Mouse (Mus musculus) CH12.LX (cell line): ENCODE results near the gene Dnah17. TPM values are rescaled to one million over a fixed set of nuclear protein-coding genes. Genes with fewer than 3 reads are reported as not detected.

ENCODE experiments used
- DNase-seq: peaks from one replicate; pipeline ENCODE4 v3.0.0-alpha.2; 2013; ENCODE audit errors: extremely low read depth
- H3K27ac ChIP-seq: 2 replicates; pipeline ENCODE4 v1.5.1; 2012; ENCODE audit warnings: low read depth, mild to moderate bottlenecking, control low read depth, moderate library complexity; ENCODE audit not compliant: insufficient read depth
- H3K27me3 ChIP-seq: replicated peaks from 2 replicates; pipeline ENCODE3; 2012; ENCODE audit warnings: inconsistent platforms
- H3K36me3 ChIP-seq, 2 experiments: replicated peaks in 1 of 2; 2 replicates each; pipeline versions ENCODE3 to v1.6.1; 2012; ENCODE audit warnings: inconsistent platforms in 1 of 2, low read length in 1 of 2, mild to moderate bottlenecking in 1 of 2, mixed read lengths in 1 of 2, moderate library complexity in 1 of 2; ENCODE audit not compliant: control insufficient read depth in 1 of 2, insufficient read depth in 1 of 2
- H3K4me1 ChIP-seq, 2 experiments: 2 replicates each; pipeline ENCODE4 v1.6.1; 2012; ENCODE audit warnings: inconsistent platforms in 1 of 2, moderate library complexity in 1 of 2; ENCODE audit not compliant: insufficient read depth in 2 of 2, control insufficient read depth in 1 of 2
- H3K4me2 ChIP-seq: 2 replicates; pipeline ENCODE4 v1.6.1; 2012; ENCODE audit warnings: low read depth, mild to moderate bottlenecking, control low read depth; ENCODE audit not compliant: poor library complexity, insufficient read depth, severe bottlenecking
- H3K4me3 ChIP-seq, 3 experiments: fragments of 150-350 bp in 1 of 3; sonication (generic) in 1 of 3; replicated peaks in 1 of 3; 2 replicates each; pipeline versions ENCODE3 to v1.5.1; 2011 to 2012; ENCODE audit warnings: low read depth in 2 of 3, low read length in 2 of 3, mild to moderate bottlenecking in 2 of 3, moderate library complexity in 2 of 3, control low read depth in 1 of 3, improper control_type of control experiment in 1 of 3, inconsistent platforms in 1 of 3, mixed read lengths in 1 of 3; ENCODE audit not compliant: poor library complexity in 1 of 3
- H3K79me2 ChIP-seq: replicated peaks from 2 replicates; pipeline ENCODE4 v1.6.1; 2012; ENCODE audit warnings: mild to moderate bottlenecking, moderate library complexity; ENCODE audit not compliant: control insufficient read depth, poor library complexity, insufficient read depth, severe bottlenecking; ENCODE audit errors: extremely low read depth
- H3K9ac ChIP-seq: 2 replicates; pipeline ENCODE4 v1.6.1; 2012; ENCODE audit warnings: low read depth, mild to moderate bottlenecking, control low read depth, moderate library complexity; ENCODE audit not compliant: insufficient read depth
- H3K9me3 ChIP-seq: replicated peaks from 2 replicates; pipeline ENCODE3; 2012; ENCODE audit warnings: low read length, inconsistent platforms, mixed read lengths
- BHLHE40 ChIP-seq: IDR thresholded peaks from 2 replicates; pipeline ENCODE4 v1.6.1; 2011; ENCODE audit warnings: mild to moderate bottlenecking, low read depth, low read length, improper control_type of control experiment
- CHD1 ChIP-seq: IDR thresholded peaks from 2 replicates; pipeline ENCODE4 v1.6.1; 2012; ENCODE audit warnings: low read depth, low read length, improper control_type of control experiment, inconsistent platforms
- CHD2 ChIP-seq: IDR thresholded peaks from 2 replicates; pipeline ENCODE4 v1.6.1; 2011; ENCODE audit warnings: low read length, improper control_type of control experiment
- ELF1 ChIP-seq: IDR thresholded peaks from 2 replicates; pipeline ENCODE4 v1.6.1; 2014; ENCODE audit warnings: low read depth, mild to moderate bottlenecking, inconsistent platforms, low read length, improper control_type of control experiment
- HCFC1 ChIP-seq: IDR thresholded peaks from 2 replicates; pipeline ENCODE4 v1.6.1; 2012; ENCODE audit warnings: low read depth, mild to moderate bottlenecking, inconsistent platforms, low read length, improper control_type of control experiment
- IRF4 ChIP-seq: IDR thresholded peaks from 2 replicates; pipeline ENCODE4 v1.6.1; 2014; ENCODE audit warnings: low read depth, mild to moderate bottlenecking, inconsistent platforms, low read length, improper control_type of control experiment
- JUN ChIP-seq: IDR thresholded peaks from 2 replicates; pipeline ENCODE4 v1.6.1; 2011; ENCODE audit warnings: low read depth, mild to moderate bottlenecking, low read length, improper control_type of control experiment, moderate library complexity; ENCODE audit not compliant: insufficient read depth
- JUND ChIP-seq: conservative IDR thresholded peaks from 2 replicates; pipeline ENCODE4 v1.6.1; 2011; ENCODE audit warnings: low read depth, low read length, improper control_type of control experiment
- KAT2A ChIP-seq: IDR thresholded peaks from 2 replicates; pipeline ENCODE4 v1.6.1; 2012; ENCODE audit warnings: low read length, improper control_type of control experiment, inconsistent platforms; ENCODE audit not compliant: insufficient replicate concordance
- MAX ChIP-seq: IDR thresholded peaks from 2 replicates; pipeline ENCODE4 v1.6.1; 2011; ENCODE audit warnings: low read length, improper control_type of control experiment
- NELFE ChIP-seq: IDR thresholded peaks from 2 replicates; pipeline ENCODE4 v1.6.1; 2011; ENCODE audit warnings: low read depth, low read length, improper control_type of control experiment
- NRF1 ChIP-seq: IDR thresholded peaks from 2 replicates; pipeline ENCODE4 v1.6.1; 2014; ENCODE audit warnings: low read depth, mild to moderate bottlenecking, inconsistent platforms, low read length, improper control_type of control experiment, moderate library complexity
- POLR2A ChIP-seq: IDR thresholded peaks from 2 replicates; pipeline ENCODE4 v1.6.1; 2011; ENCODE audit warnings: low read depth, mild to moderate bottlenecking, improper control_type of control experiment, low read length
- POLR2AphosphoS2 ChIP-seq: IDR thresholded peaks from 2 replicates; pipeline ENCODE4 v1.6.1; 2011; ENCODE audit warnings: low read depth, low read length, improper control_type of control experiment
- RAD21 ChIP-seq: IDR thresholded peaks from 2 replicates; pipeline ENCODE4 v1.6.1; 2011; ENCODE audit warnings: low read depth, mild to moderate bottlenecking, low read length, improper control_type of control experiment, moderate library complexity
- SMC3 ChIP-seq: IDR thresholded peaks from 2 replicates; pipeline ENCODE4 v1.6.1; 2011; ENCODE audit warnings: low read depth, low read length, improper control_type of control experiment
- TBP ChIP-seq: conservative IDR thresholded peaks from 2 replicates; pipeline ENCODE4 v1.6.1; 2011; ENCODE audit warnings: low read depth, low read length, improper control_type of control experiment
- TCF12 ChIP-seq: IDR thresholded peaks from 2 replicates; pipeline ENCODE4 v1.6.1; 2014; ENCODE audit warnings: low read depth, mild to moderate bottlenecking, inconsistent platforms, low read length, improper control_type of control experiment
- UBTF ChIP-seq: IDR thresholded peaks from 2 replicates; pipeline ENCODE4 v1.6.1; 2012; ENCODE audit warnings: low read depth, mild to moderate bottlenecking, inconsistent platforms, low read length, improper control_type of control experiment, moderate library complexity
- USF2 ChIP-seq: conservative IDR thresholded peaks from 2 replicates; pipeline ENCODE4 v1.6.1; 2011; ENCODE audit warnings: low read depth, low read length, improper control_type of control experiment
- ZKSCAN1 ChIP-seq: IDR thresholded peaks from 2 replicates; pipeline ENCODE4 v1.6.1; 2012; ENCODE audit warnings: low read depth, inconsistent platforms, low read length, improper control_type of control experiment, borderline replicate concordance
- ZMIZ1 ChIP-seq: IDR thresholded peaks from 2 replicates; pipeline ENCODE4 v1.6.1; 2012; ENCODE audit warnings: low read depth, mild to moderate bottlenecking, inconsistent platforms, low read length, improper control_type of control experiment
- dilution Hi-C: fragments of 300-500 bp; cut with MboI; formaldehyde crosslinking; loops from 2 replicates; pipeline ENCODE4 v1.14.3; 2020; ENCODE audit warnings: low sequenced_read_pairs; ENCODE audit not compliant: extremely low pct_unique_long_range_greater_than_20kb, extremely low pct_ligation_motif_present
- in situ Hi-C: fragments of 300-500 bp; cut with MboI; formaldehyde crosslinking; loops from 3 replicates; pipeline ENCODE4 v1.14.3; 2019; ENCODE audit warnings: low sequenced_read_pairs, low pct_ligation_motif_present, low pct_unique_long_range_greater_than_20kb, mixed read lengths
- polyA plus RNA-seq: library from polyadenylated mRNA; unstranded; fragments of >175 nt; gene quantifications from 2 replicates; pipeline ENCODE4 v1.2.1, GENCODE M21; 2012; ENCODE audit warnings: low read depth; ENCODE audit not compliant: insufficient read length
- total RNA-seq, 2 experiments: library from RNA; depleted of rRNA; stranded (reverse); fragments of 300-350 nt in 1 of 2; fragments of >200 nt in 1 of 2; gene quantifications; 2 replicates each; pipeline ENCODE4 v1.2.3; 2012 to 2014

Gene Dnah17
- total and polyA plus RNA-seq, 3 experiments = 0.08 to 0.23 TPM; not detected in 1

DNA sequence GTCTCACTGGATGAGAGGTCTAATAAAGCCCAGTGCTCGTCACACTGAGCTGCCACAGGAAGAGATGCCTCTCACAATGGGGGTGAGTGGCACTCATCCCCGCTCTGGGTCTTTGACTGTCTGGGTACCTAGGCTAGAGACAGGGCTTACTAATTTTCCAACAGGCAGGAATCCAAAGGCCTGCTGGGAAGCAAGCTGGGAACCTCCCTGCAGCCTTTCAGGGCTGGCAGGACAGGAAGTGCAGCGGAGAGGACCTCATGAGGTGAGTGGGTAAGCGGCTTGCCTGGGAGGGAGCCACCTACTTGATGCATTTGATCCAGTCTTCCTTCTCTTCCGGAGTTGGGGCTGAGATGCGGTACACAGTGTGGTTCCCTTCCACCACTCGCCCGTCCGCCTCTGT is 38.3 kb upstream of the Dnah17 start:
- in situ Hi-C loops = no loop called here
- Histone ChIP-seq H3K4me3 (no peak overlapping the region), H3K36me3 (peaks cover 87 to 98% of the 10 kb centered on the region in 2 experiments), H3K4me1 (peaks cover 0 to 15% of the 10 kb centered on the region in 2 experiments; a peak in 2 of 4 replicates), H3K27me3 (no peaks in the 10 kb centered on the region), H3K9ac (no peak overlapping the region), H3K27ac (no peak overlapping the region), H3K4me2 (no peak overlapping the region), H3K9me3 (no peaks in the 10 kb centered on the region), H3K79me2 (no peaks in the 10 kb centered on the region)
- no peak for DNase-seq
- dilution Hi-C loops = no loop called here
- TF ChIP-seq JUN = no peak
- no peak for TF ChIP-seq RAD21
- no peak for TF ChIP-seq TBP
- TF ChIP-seq ZMIZ1 = no peak
- no peak for TF ChIP-seq IRF4
- no peak for TF ChIP-seq POLR2AphosphoS2
- TF ChIP-seq KAT2A = no peak
- TF ChIP-seq POLR2A = no peak
- TF ChIP-seq USF2 = no peak
- no peak for TF ChIP-seq MAX
- TF ChIP-seq UBTF = no peak
- TF ChIP-seq NRF1 = no peak
- TF ChIP-seq NELFE = no peak
- TF ChIP-seq ELF1 = no peak

DNA sequence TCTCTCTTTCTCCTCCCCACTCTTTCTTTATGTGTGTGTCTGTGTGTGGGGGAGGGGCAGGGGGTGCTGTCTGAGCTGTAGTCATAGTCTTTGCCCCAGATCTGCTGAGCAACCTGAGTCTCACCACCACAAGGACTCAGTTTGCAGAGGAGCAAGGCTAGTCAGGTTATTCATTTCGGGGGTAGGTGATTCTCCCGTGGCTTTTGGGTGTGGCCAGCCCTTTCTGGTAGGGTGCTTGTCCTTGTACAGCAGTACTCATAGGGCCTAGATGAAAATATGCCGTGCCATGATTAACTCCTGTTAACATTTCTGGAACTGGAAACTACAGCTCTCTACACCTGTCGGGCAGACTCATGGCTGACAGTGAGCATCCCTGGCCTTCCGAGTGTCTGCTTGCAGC is 36.2 kb upstream of the Dnah17 start:
- TF ChIP-seq IRF4 (no peak), CHD2 (no peak), ZKSCAN1 (no peak), CHD1 (no peak), SMC3 (no peak), HCFC1 (no peak), JUND (no peak), RAD21 (no peak), BHLHE40 (no peak), TCF12 (no peak)
- Histone ChIP-seq H3K9ac (no peak overlapping the region), H3K27ac (no peak overlapping the region), H3K79me2 (no peaks in the 10 kb centered on the region), H3K4me1 (peaks cover 0 to 21% of the 10 kb centered on the region in 2 experiments; a peak in 2 of 4 replicates), H3K36me3 (peaks cover 89 to 99% of the 10 kb centered on the region in 2 experiments), H3K4me3 (no peak overlapping the region), H3K4me2 (no peak overlapping the region), H3K27me3 (no peaks in the 10 kb centered on the region), H3K9me3 (no peaks in the 10 kb centered on the region)
- dilution Hi-C loops = no loop called here
- in situ Hi-C loops = no loop called here
- no peak for DNase-seq
